Mouse (Mus musculus): Measurements from ENCODE around the gene Tubb5. TPM values are rescaled to one million over a fixed set of nuclear protein-coding genes. Genes with fewer than 3 reads are reported as not detected.
"Not testable (repeated sequence)": the region's sequence is repeated elsewhere in the genome, so short reads cannot be mapped to it uniquely, and the experiment has no call there.

The Tubb5 gene
- polyA plus RNA-seq, 1 experiment = 32.5 TPM

- Histone ChIP-seq H3K27ac (replicated peaks; ENCODE audit: low read depth, low read length) (0 out of 2 replicates have a peak overlapping the region, but pooled peaks have one; percentile 67), H3K4me1 (ENCODE audit: control insufficient read depth, insufficient read depth, insufficient read length, low read length) (no peaks in the 10 kb centered on the region), H3K4me3 (ENCODE audit: insufficient read depth, low read depth, low read length) (peak overlapping the region; percentile 50)
These were observed 2.5 kb upstream of the Tubb5 start for GRCm38 (mm10) chr17:35840561-35840960.

GRCm38 (mm10) chr17:35839002-35839401 lies 896 bp upstream of the Tubb5 start:
- H3K4me1 ChIP-seq (ENCODE audit: control insufficient read depth, insufficient read depth, insufficient read length, low read length); H3K27ac ChIP-seq (replicated peaks; ENCODE audit: low read depth, low read length); H3K4me3 ChIP-seq (ENCODE audit: insufficient read depth, low read depth, low read length): not testable (repeated sequence)

- Histone ChIP-seq H3K4me3 (ENCODE audit: insufficient read depth, low read depth, low read length) (peak overlapping the region; percentile 15; the same call in 1 of the 2 replicates), H3K27ac (replicated peaks; ENCODE audit: low read depth, low read length) (0 out of 2 replicates have a peak overlapping the region, but pooled peaks have one; percentile 33)
These were observed 464 bp upstream of the Tubb5 start for GRCm38 (mm10) chr17:35838570-35838969.

GRCm38 (mm10) chr17:35837487-35837886 lies 619 bp downstream of the Tubb5 start:
- peak overlapping the region; percentile 91 for H3K4me3 ChIP-seq (ENCODE audit: insufficient read depth, low read depth, low read length)
- peak overlapping the region; percentile 88 for H3K27ac ChIP-seq (replicated peaks; ENCODE audit: low read depth, low read length)
- H3K4me1 ChIP-seq (ENCODE audit: control insufficient read depth, insufficient read depth, insufficient read length, low read length) = no peaks in the 10 kb centered on the region; the same call in 1 of the 2 replicates

More at GRCm38 (mm10) chr17:35838570-35838969, 464 bp upstream of the Tubb5 start:
- no peaks in the 10 kb centered on the region; the same call in 1 of the 2 replicates for H3K4me1 ChIP-seq (ENCODE audit: control insufficient read depth, insufficient read depth, insufficient read length, low read length)

- Histone ChIP-seq H3K4me1 (ENCODE audit: control insufficient read depth, insufficient read depth, insufficient read length, low read length) (no peaks in the 10 kb centered on the region; the same call in 1 of the 2 replicates), H3K4me3 (ENCODE audit: insufficient read depth, low read depth, low read length) (peak overlapping the region; percentile 91), H3K27ac (replicated peaks; ENCODE audit: low read depth, low read length) (peak overlapping the region; percentile 88)
These were observed 1.1 kb downstream of the Tubb5 start for GRCm38 (mm10) chr17:35836991-35837422.

GRCm38 (mm10) chr17:35836178-35836965 lies 1.7 kb downstream of the Tubb5 start:
- no peaks in the 10 kb centered on the region; the same call in 1 of the 2 replicates for H3K4me1 ChIP-seq (ENCODE audit: control insufficient read depth, insufficient read depth, insufficient read length, low read length)
- peak overlapping the region; percentile 75 for H3K27ac ChIP-seq (replicated peaks; ENCODE audit: low read depth, low read length)
- H3K4me3 ChIP-seq (ENCODE audit: insufficient read depth, low read depth, low read length) = peak overlapping the region; percentile 91

- Histone ChIP-seq H3K4me1 (ENCODE audit: control insufficient read depth, insufficient read depth, insufficient read length, low read length) (no peaks in the 10 kb centered on the region; the same call in 1 of the 2 replicates), H3K27ac (replicated peaks; ENCODE audit: low read depth, low read length) (peak overlapping the region; percentile 75), H3K4me3 (ENCODE audit: insufficient read depth, low read depth, low read length) (0 out of 2 replicates have a peak overlapping the region, but pooled peaks have one; percentile 11)
These were observed 2.5 kb downstream of the Tubb5 start for GRCm38 (mm10) chr17:35835424-35836140.

GRCm38 (mm10) chr17:35834696-35835422 lies 3.2 kb downstream of the Tubb5 start:
- Histone ChIP-seq H3K4me3 (ENCODE audit: insufficient read depth, low read depth, low read length) (no peak overlapping the region), H3K4me1 (ENCODE audit: control insufficient read depth, insufficient read depth, insufficient read length, low read length) (no peaks in the 10 kb centered on the region; the same call in 1 of the 2 replicates), H3K27ac (replicated peaks; ENCODE audit: low read depth, low read length) (no peak overlapping the region)

- H3K27ac ChIP-seq (replicated peaks; ENCODE audit: low read depth, low read length) = no peak overlapping the region
- H3K4me1 ChIP-seq (ENCODE audit: control insufficient read depth, insufficient read depth, insufficient read length, low read length) = no peaks in the 10 kb centered on the region; the same call in 1 of the 2 replicates
- H3K4me3 ChIP-seq (ENCODE audit: insufficient read depth, low read depth, low read length) = no peak overlapping the region
These were observed 4.2 kb downstream of the Tubb5 start for GRCm38 (mm10) chr17:35833894-35834293.

GRCm38 (mm10) chr17:35833239-35833751 lies 4.8 kb downstream of the Tubb5 start:
- Histone ChIP-seq H3K4me1 (ENCODE audit: control insufficient read depth, insufficient read depth, insufficient read length, low read length) (no peaks in the 10 kb centered on the region; the same call in 1 of the 2 replicates), H3K27ac (replicated peaks; ENCODE audit: low read depth, low read length) (no peak overlapping the region), H3K4me3 (ENCODE audit: insufficient read depth, low read depth, low read length) (no peak overlapping the region)

- H3K4me1 ChIP-seq (ENCODE audit: control insufficient read depth, insufficient read depth, insufficient read length, low read length) = no peaks in the 10 kb centered on the region; the same call in 1 of the 2 replicates
- H3K27ac ChIP-seq (replicated peaks; ENCODE audit: low read depth, low read length) = no peak overlapping the region
- H3K4me3 ChIP-seq (ENCODE audit: insufficient read depth, low read depth, low read length) = no peak overlapping the region
These were observed 5.5 kb downstream of the Tubb5 start for GRCm38 (mm10) chr17:35832400-35833238.

- Histone ChIP-seq H3K27ac (replicated peaks; ENCODE audit: low read depth, low read length) (no peak overlapping the region), H3K4me1 (ENCODE audit: control insufficient read depth, insufficient read depth, insufficient read length, low read length) (no peaks in the 10 kb centered on the region)
These were observed 8.4 kb downstream of the Tubb5 start for GRCm38 (mm10) chr17:35829737-35830136.

GRCm38 (mm10) chr17:35825109-35825850 lies 12.8 kb downstream of the Tubb5 start:
- H3K4me3 ChIP-seq (ENCODE audit: insufficient read depth, low read depth, low read length) = no peak overlapping the region
- no peak overlapping the region for H3K27ac ChIP-seq (replicated peaks; ENCODE audit: low read depth, low read length)
- H3K4me1 ChIP-seq (ENCODE audit: control insufficient read depth, insufficient read depth, insufficient read length, low read length) = peaks cover 2% of the 10 kb centered on the region; the same call in 1 of the 2 replicates

More at GRCm38 (mm10) chr17:35829737-35830136, 8.4 kb downstream of the Tubb5 start:
- no peak overlapping the region for H3K4me3 ChIP-seq (ENCODE audit: insufficient read depth, low read depth, low read length)

Measured in brown adipose tissue, adult 24 weeks (tissue).